Mouse (Mus musculus) mouse embryonic stem cell (cell line): Measurements from ENCODE around the gene Soga1.

Experiments used
- in situ Hi-C, 2 experiments: fragments of 300-500 bp; cut with MboI; formaldehyde crosslinking; loops; 1 replicate in 1 of 2; 3 replicates in 1 of 2; pipeline ENCODE4 v1.14.3; 2019 to 2020; ENCODE audit warnings: low sequenced_read_pairs in 2 of 2, low pct_unique_long_range_greater_than_20kb in 1 of 2, mixed read lengths in 1 of 2; ENCODE audit not compliant: unreplicated experiment in 1 of 2

The Soga1 gene

DNA sequence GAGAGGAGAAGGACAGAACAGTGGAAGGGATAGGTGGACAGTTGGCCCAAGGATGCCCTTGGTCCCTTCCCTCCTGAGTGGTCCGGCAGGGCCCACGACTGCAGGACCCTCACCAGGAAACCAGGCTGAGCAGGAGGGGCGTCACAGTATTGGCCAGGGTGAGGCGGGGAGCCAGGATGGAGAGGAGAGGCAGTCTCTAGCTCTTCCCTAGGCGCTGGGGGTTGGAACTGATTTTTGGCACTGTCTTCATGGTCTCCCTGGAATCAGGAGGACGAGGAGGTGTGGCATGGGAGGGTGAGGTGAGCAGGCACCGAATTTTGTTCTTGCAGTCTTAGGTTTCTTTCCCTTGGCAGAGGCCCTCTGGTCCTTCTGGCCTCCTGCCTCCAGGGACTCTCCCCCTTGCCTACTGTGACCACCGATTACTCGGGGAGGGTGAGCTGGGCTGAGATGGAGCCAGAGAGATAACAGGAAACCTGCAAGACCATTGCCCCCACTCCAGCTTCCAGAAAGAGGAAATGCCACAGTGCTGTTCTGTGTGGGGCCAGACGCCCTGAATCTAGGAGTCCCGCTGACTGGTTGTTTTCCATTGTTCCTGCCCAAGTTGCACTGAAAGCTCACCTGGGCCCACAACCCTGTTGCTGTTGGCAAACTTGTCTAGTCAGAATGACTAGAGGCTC is 68.3 kb downstream of the Soga1 start:
- in situ Hi-C loops = no loop called here

DNA sequence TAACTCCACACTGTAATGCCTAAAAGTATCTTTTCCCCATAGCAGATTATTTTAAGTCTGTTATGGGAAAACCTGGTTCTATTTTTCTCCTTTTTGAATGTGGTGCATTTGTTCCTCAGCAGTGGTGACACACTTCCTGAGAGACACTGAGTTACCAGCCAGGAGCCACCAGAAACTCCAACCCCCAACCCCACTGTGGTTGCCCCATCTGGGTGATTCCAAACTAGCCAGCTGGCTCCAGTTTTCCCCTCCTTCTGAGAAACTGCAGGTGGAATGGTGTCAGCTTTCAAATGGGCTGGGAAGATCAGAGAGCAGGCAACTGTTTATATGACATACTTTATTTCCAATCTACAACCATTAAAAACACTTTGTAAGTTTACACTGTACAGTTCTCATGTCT is 68.9 kb downstream of the Soga1 start:
- in situ Hi-C loops = no loop called here

DNA sequence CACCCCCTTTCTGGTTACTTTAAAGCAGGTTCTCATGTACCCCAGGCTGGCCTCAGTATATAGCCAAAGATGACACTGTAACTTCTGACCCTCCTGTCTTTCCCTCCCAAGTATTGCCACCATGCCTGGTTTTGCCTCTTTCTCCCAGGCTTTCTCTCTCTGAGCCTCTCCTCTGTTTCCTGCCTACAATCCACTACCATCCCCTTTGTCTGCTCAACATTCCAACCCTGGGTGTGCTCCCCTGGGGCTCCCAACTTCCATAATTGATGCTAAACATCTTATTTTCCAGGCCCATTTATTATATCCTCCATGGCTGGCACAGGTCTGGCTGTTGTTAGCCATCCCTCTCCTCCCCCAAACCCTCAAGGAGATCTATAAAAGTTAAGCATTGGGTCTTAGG is 70.5 kb downstream of the Soga1 start:
- in situ Hi-C loops = no loop called here

DNA sequence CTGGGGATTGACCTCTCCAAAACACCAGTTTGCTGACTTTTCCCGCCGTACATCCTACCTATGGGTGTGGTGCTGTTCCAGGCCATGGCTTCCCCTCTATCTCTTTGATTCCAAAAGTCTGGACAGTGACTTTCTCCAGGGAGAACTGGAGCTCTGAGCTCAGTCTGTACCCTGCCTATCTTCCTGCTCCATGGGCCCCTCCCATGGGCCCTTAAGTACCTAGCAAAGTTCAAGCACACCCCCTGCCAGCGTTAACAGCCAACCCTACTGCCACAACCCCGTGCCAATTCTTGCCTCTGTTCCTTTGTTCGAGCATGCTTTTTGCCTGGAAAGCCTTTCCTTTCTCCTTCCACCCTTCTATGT is 71.8 kb downstream of the Soga1 start:
- in situ Hi-C loops = no loop called here

DNA sequence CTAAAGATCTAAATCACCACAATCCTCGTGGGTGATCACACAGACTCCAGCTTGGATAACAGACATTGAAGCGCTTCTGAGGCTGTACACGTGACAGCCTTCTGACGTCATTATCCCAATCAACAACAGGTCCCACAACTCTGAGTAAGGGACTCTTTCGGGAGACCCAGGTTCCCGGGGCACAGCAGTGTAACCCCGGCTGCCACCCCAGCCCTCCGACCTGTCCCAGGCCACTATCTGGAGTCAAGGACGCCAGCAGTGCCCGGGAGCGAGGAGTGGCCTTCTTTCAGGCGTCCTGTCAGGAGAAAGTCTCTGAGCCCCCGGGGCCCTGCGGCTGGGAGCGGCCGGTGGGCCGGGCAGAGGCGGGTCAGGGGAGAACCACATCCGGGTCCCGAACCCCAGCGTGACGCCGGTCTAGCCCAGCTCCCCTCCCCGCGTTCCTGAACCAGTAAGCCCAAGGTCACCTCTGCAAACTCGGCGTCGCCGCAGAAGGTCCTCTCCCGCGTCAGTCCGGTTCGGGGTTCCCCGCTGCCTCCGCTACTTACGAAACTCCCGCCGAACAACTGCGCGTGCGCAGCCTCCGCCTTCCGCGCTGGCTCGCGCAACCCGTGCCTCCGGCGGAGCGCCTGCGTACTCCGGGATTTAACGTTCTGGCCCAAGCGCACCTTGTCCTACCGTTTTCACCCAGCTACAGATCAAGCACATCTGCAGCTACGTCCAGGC is 72.4 kb downstream of the Soga1 start, which contains the start of gene Dsn1:
TSS of gene Dsn1 (minus strand) at position 644 of the 723 bp plus-strand sequence.
- in situ Hi-C loops = no loop called here

DNA sequence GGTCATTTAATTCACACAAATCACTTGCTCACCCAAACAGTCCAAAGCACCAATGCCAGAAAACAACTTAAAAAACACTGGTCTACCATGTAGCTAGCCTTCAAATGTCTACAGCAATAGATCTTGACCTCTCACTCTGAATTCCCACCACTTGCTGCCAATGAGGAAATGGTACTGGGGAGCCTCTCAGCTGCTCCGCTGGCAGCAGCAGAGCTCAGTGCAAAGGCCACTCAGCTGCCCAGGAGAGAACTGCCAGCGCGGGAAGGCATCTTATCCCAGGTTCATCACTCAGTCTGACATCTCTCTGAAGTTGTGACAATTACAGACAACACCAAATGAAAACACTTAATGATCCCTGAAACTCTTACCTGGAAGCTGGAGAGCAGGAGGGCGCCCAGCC is 76.7 kb downstream of the Soga1 start:
- in situ Hi-C loops = no loop called here

DNA sequence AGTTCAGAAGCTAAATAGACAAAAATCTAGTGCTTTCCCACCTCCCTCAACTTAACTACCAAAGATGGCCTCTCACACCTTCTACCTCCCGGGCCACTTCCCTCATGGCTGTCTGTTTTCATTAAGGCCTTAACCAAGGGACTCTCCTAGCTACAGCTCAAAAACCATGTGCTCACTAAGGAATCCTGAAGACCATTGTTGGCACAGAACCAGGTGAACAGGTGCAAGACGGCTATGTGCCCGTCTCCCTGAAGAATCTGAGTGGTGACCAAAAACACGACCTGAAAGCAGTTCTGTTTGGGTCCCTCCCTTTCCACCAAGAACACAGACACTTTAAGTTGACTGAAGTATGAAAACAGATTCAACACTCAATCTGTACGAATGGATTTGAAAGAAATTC is 80.8 kb downstream of the Soga1 start:
- in situ Hi-C loops = no loop called here

DNA sequence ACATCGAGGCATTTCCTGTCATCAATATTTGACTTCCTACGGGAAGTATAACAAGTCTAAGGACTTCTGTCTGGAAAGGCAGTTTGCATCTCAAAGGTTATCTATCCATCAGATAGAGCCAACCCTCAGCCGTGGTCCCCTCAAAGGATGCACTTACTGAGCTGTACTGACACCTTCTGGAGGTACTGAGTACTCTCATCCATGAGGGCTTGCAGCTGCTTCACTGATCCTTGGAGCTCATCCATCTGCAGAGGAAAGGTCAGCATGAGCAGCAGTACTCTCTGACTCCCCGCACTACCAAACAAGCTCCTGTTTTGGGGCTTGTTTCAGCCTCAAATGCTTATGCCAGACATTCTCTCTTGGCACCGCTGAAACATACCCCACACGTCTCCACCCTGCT is 82.5 kb downstream of the Soga1 start:
- in situ Hi-C loops = no loop called here

DNA sequence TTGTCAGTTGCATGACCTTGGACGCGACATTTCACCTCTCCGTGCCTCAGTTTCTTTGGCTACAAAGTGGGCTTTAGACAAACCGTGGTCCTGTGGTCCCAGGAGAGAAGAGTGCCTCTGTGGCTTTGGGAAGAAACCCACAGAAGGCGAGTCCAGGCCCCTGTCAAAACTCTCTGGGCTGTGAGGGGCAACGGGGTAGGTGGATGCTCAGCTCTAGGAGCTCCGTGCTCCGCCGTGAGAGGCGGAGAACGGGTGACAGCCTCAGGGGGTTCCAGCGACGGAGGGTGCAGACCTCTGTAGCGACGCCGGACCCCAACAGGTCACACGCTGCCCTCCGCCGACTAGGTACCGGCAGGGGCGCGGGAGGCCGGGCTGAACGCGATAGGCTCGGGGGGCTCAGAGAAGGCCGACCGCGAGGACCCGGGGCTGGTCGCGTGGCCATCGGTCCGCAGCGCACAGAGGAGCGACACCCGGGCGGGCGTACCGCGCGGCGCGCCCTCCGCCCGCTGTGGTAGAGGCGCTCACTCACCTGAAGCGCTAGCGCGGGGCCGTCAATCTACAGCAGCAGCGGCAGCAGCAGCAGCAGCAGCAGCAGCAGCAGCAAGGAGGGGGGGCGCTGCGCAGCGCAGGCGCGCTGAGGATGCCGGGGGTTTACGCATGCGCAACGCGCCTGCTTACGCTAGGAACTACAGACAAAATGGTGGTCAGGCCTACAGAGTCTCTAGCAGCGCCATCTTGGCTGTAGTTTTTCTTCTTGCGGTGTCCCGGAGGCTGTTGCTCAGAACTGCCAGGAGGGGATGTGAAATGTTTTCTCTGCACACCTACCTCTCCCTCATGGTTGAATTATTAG is 87.4 kb downstream of the Soga1 start, which contains the start of gene Ndrg3:
TSS of gene Ndrg3 (minus strand) at position 587 of the 850 bp plus-strand sequence.
- in situ Hi-C loops = no loop called here

DNA sequence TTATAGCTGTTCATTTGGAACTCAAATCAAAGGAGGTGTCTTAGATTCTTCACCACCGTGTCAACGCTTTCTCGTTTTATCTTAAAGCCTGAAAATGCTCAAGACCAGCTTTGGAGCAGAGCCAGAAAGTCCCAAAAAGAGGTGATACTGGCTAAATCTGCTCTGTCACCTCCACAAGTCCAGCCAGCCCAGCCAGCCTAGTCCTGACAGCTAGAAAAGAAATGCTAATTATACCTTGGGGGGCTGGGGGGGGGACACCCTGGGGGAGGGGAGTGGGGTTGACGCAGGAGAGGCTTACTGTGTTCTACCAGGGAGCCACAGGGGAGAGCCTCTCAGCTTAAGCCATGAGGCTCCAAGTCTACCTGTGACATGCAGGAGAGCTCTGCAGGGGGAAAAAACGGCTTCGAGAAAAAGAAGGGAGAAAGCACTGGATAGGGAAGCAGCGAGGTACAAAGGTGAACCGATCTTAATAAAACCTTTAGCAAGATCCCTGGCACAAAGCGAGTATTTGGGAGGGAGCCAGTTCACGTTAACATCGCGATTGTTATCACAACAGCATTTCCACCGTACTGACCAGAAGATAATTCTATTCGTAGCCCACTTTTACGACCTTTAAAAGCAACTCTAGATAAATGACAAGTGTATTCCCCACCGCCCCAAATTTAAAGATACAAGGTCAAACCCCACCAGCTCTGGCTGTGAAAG is 88.2 kb downstream of the Soga1 start:
- in situ Hi-C loops = no loop called here

DNA sequence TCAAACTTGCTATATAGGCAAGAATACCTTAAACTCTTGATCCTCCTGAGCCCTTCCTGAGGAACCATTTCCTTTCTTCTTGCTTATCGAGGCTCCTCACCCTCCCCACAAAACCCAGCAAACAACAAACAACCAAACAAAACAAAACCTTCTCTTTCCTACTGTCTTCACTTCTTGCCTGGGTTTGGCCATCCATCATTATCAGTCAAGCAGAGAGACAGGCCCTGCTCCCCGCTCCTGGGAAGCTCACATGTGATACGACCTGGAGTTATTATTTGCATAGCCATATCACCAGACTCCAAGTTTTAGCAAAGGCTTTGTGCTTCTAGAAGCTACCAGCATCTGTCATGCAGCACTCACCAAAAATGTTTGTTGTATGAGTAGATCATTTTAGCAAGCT is 91.7 kb downstream of the Soga1 start:
- in situ Hi-C loops = no loop called here

DNA sequence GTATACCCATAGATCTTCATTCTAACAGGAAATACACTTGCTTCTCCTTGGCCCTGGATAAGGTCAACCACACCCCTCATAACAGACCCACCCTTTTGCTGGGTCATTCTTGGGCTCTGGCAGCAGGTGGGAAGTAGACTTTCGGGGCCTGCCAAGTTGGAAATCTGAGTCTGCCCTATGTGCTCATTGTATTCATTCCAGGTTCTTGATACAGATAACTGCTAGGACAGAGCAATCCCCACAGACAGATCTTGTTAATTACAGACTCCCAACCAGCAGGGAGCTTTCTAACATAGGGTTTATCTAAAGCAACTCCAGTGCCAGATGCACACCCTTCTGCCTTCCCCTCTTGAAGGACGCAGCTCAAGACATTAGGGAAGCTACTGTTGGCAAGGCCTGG is 96.2 kb downstream of the Soga1 start:
- in situ Hi-C loops = no loop called here

DNA sequence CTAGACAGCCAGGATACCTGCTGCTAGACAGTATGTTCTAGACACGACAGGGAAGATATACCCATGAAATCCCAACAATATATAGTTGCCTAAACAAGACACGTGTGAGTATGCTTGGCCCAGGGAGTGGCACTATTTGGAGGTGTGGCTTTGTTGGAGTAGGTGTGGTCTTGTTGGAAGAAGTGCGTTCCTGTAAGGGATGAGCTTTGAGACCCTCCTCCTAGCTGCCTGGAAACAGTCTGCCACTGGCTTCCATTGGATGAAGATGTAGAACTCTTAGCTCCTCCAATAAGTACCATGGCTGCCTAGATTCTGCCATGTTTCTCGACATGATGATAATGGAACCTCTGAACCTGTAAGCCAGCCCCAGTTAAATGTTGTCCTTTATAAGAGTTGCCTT is 97.8 kb downstream of the Soga1 start:
- in situ Hi-C loops = no loop called here

DNA sequence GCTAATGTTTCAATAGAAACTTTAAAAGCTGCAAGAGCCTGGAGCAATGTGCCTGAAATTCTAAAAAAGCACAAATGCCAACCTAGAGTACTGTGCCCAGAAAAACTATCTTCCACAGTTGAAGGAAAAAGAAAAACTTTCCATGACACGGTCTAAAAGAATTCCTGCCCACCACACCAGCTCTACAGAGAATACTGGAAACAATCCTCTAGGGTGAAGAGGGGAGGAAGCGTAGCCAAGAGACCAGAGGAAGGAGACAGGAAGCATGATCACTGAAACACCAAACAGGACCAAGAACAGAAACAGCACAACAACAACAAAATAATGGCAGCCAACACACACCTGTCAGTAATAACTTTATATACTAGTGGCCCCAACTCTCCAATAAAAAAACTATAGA is 99.0 kb downstream of the Soga1 start:
- in situ Hi-C loops = no loop called here

DNA sequence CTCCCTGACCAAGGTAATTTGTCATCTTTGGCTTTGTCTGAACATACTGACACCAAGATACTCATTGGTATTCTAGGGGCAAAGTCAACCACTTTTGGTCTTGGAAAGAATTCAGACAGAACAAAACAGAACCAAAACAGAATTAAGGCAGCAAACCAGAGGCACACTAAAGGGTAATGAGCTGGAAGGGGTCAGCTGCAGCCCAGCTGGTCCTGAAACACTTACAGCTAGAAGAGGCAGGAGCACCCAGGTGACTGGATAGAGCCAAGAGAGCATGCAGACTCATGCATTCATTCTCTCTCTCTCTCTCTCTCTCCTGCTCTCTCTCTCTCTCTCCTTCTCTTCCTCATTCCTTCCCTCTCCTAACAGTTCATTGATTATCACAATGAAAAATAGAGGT is 102.3 kb downstream of the Soga1 start:
- in situ Hi-C loops = no loop called here

DNA sequence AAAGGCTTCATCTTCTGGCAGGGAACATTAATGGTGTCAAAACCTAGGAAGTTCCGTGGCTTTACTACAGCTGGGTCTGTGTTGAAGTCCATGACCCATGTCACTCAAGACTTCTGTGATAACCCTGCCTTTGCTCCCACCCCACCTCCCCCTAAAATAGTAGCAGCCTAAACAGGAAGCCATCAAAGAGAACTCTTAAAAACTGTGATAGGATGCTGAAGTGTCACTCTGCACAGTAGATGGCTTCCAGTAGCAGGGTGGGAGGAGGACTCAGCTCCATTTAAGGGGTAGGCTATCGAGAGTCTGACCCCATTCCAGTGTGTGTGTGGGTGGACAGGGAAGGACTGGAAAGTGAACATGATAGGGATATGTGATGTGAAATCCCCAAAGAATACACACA is 104.1 kb downstream of the Soga1 start:
- in situ Hi-C loops = no loop called here

DNA sequence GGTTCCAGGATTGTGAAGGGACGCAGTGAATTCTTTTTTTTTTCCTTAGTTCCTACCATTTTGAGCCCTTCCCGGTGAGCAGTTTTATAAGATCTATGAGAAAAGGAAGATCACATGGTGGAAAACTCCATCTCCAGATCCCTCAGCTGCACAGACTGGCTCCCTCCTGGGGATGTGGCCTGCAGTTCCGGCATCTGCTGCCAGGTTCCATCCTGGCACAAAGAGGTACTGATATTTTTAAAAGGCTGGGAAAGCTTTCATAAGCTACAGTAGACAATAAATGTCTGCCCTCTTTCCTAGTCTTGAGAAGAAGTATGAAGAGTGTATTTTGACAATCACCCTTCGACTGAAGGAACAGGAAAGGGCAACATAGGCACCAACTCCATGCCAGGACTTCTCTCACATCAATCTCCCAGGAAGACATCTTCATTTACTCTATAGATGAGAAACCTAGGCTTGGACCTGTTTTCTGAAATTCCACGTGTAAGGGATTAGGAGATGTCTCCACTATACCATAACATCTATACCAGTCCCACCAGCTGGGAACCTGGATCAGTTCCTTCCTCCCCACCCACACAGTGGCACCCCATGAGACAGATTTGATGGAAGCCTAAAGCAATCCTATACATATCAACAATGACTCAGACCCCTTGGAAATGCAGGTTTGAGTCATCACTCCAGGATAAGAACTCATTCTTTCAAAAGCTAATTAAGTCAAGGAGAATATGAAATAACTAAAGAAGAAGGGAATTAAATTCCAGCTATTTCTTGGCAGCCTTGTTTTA is 105.5 kb downstream of the Soga1 start:
- in situ Hi-C loops = no loop called here

DNA sequence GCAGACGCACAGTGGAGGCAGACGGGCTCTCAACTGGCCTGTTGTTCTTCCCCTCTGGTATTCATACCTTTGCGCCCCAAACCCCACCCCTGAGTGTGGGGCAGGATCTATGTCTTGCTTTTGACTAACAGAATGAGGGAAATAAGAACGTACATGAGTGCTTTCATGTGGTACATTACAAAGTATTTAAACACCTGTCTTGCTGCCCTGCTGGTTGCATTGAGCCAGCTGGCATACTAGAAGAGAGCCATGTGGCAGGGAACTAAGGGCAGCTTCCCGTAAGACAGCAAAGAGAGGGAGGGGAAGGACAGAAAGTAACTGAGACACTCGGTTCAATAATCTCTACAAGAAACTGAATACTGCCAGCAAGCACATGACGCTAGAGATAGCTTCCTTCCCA is 108.8 kb downstream of the Soga1 start:
- in situ Hi-C loops = no loop called here
